Mouse (Mus musculus) embryonic facial prominence, embryonic 10.5 days (tissue): ENCODE results near the gene Kdm4a. TPM values are rescaled to one million over a fixed set of nuclear protein-coding genes. Genes with fewer than 3 reads are reported as not detected.

ENCODE experiments used
- DNase-seq: peaks from one replicate; pipeline ENCODE4 v3.0.0-alpha.2; 2017; ENCODE audit warnings: low spot score
- H3K27ac ChIP-seq: fragments of 300-500 bp; sonication (generic); replicated peaks from 2 replicates; pipeline ENCODE4 v1.5.1; 2016; ENCODE audit warnings: mild to moderate bottlenecking
- H3K27me3 ChIP-seq: fragments of 300-500 bp; sonication (generic); replicated peaks from 2 replicates; pipeline ENCODE4 v1.6.1; 2016; ENCODE audit warnings: low read depth, mild to moderate bottlenecking; ENCODE audit not compliant: poor library complexity, severe bottlenecking
- H3K36me3 ChIP-seq: fragments of 300-500 bp; sonication (generic); replicated peaks from 2 replicates; pipeline ENCODE4 v1.6.1; 2016; ENCODE audit warnings: mild to moderate bottlenecking, moderate library complexity
- H3K4me1 ChIP-seq: fragments of 300-500 bp; sonication (generic); 2 replicates; pipeline ENCODE4 v1.6.1; 2016
- H3K4me3 ChIP-seq: fragments of 300-500 bp; sonication (generic); 2 replicates; pipeline ENCODE4 v1.5.1; 2016; ENCODE audit warnings: mild to moderate bottlenecking, moderate library complexity
- H3K9me3 ChIP-seq: fragments of 300-500 bp; sonication (generic); 2 replicates; pipeline ENCODE4 v1.6.1; 2016; ENCODE audit warnings: mild to moderate bottlenecking
- WGBS: fragments of 180-500 bp; shearing (Covaris S2); methylation state at CpG from one replicate; pipeline ENCODE4 v1.1.7; 2016; 5-methylcytosine and 5-hydroxymethylcytosine counted together
- microRNA-seq: library from miRNA; unstranded; fragments of <30 nt; microRNA quantifications from one replicate; pipeline ENCODE4, GENCODE M21; 2017
- polyA plus RNA-seq: library from polyadenylated mRNA; unstranded; fragments of >200 nt; fragmentation: Nextera tagmentation; extraction: Ambion mirVana; gene quantifications from 2 replicates; pipeline ENCODE4 v1.2.1, GENCODE M21; 2016

Gene Kdm4a
- polyA plus RNA-seq, 1 experiment from 2014 or later, result 36.6 TPM

DNA sequence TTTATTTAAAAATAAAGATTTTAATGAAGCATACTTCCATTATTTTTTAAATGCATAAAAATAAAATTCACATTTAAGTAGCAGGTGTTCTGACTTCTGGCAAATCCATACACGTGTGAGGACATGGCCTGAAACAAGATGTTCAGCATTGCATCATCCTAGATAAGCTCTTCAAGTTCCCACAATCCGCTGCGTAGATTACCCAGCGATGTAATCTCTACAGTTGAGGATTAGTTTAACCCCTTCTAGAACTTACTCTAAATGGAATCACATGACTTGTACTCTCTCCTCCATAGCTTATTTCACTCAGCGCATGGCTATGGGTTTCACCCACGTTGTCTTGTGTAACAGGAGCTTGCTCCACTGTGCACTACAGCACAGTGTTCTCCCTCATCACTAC, 78.3 kb downstream of the Kdm4a start:
- no peak overlapping the region for H3K27ac ChIP-seq
- peaks cover 14% of the 10 kb centered on the region for H3K36me3 ChIP-seq
- DNase-seq, result no peak
- 91% methylated on average over 6 of the region's 6 CpGs for WGBS
- H3K27me3 ChIP-seq, result no peaks in the 10 kb centered on the region
- H3K4me1 ChIP-seq, result peaks cover 11% of the 10 kb centered on the region
- H3K9me3 ChIP-seq, result no peaks in the 10 kb centered on the region
- no peak overlapping the region for H3K4me3 ChIP-seq

DNA sequence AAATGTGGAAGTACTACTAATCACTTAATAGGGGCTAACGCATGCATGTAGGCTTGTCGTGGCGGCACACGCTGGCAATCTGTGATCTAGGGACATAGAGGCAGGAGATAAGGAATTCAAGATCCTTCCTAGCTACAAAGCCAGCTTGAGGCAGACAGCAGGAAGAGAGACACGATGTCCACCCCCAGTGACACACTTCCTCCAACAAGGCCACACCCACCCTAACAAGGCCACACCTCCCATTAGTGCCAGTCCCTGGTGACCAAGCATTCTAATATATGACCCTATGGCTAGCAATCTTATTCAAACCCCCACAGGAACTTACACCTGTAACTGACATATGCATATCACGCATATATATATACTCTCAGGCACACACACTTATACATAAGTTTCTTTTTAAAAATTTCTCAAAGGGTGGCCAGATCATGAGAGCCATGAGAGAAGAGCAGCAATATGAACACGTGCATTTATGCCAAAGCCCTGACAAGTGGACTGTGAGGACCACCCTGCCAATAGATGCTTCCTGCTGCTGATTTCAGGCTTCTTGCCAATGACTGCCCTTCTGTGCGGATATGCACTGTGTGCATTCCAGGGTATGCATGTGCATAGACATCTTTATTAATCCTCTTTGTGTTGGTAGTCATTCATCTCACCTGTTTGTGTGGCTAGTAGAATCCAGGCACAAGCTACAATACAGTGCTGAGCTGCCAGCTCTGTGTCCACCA, 80.0 kb downstream of the Kdm4a start:
- Histone ChIP-seq H3K9me3 (no peaks in the 10 kb centered on the region), H3K4me3 (no peak overlapping the region), H3K27ac (no peak overlapping the region), H3K27me3 (no peaks in the 10 kb centered on the region), H3K36me3 (peaks cover 11% of the 10 kb centered on the region), H3K4me1 (peaks cover 11% of the 10 kb centered on the region)
- DNase-seq, result no peak
- 89% methylated on average over 8 of the region's 8 CpGs for WGBS

DNA sequence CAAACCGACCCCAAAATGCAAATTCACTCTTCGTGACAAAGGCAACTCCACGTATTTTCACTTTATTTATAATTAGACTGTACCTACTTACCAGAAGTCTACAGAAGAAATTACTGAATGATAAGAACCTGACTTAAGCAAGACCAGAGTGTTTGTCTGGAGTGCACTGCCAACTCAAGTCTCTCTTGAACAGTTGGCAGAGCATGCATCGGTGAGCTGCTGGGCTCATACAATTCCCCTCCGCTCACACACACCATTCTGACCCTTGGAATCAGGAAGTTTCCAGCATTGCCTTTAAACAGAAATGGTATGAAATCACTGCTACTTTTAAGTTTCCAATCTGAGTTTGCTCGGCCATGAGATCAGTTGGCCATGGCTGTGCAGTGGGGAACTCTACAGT, 81.3 kb downstream of the Kdm4a start:
- no peak overlapping the region for H3K27ac ChIP-seq
- 94% methylated on average over 6 of the region's 6 CpGs for WGBS
- H3K4me1 ChIP-seq, result peaks cover 11% of the 10 kb centered on the region
- H3K4me3 ChIP-seq, result no peak overlapping the region
- DNase-seq, result no peak
- peaks cover 19% of the 10 kb centered on the region for H3K36me3 ChIP-seq
- H3K9me3 ChIP-seq, result no peaks in the 10 kb centered on the region
- H3K27me3 ChIP-seq, result no peaks in the 10 kb centered on the region

DNA sequence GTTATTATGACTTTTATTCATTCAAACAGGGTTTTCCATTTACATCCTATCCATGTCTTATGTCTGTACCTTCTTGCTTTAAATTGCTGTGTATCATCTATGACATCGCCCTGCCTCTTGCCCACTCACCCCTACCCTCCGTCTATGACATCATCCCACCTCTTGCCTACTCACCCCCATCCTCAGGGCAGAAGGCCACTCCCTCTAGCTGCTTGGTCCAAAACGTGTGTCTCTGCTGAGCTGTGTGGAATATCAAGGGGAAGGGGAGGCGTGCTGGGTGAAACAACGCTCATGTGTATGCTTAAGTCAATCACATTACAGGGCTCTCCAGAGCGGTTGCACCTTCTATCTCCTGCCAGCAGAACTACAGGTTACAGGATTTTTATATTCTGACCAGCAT, 83.8 kb downstream of the Kdm4a start:
- DNase-seq, result no peak
- H3K9me3 ChIP-seq, result no peaks in the 10 kb centered on the region
- no peak overlapping the region for H3K27ac ChIP-seq
- peaks cover 19% of the 10 kb centered on the region for H3K36me3 ChIP-seq
- no peak overlapping the region for H3K4me3 ChIP-seq
- peaks cover 11% of the 10 kb centered on the region for H3K4me1 ChIP-seq
- no peaks in the 10 kb centered on the region for H3K27me3 ChIP-seq
- 80% methylated on average over 6 of the region's 6 CpGs for WGBS

DNA sequence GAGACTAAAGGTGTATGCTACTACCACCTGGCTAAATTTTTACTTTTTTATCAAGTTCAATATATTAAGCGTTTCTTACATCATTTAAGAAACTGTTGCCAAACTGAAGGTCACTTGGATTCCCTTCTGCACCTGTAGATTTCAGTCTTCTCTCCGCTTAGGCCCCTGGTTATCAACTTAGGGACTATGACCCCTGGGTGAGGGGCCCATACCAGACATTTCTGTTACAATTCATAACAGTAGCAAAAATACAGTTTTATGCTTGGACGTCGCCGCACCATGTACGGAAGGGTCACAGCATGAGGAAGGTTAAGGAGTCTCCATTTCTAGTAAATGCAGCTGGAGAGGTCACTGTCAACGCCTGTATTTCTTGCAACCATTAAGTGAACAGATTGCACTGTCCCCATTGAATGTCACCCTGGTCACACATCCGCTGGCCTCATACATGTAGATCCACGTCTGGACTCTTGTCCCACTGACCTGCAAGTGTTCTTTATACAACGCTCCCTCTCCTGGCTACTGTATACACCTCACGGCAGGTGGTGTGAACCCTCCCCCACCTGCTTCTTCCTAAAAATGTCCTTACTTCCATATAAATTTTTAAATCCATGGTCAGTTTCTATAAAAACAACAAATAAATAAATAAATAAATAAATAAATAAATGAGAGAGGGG, 86.9 kb downstream of the Kdm4a start:
- H3K36me3 ChIP-seq, result peaks cover 10% of the 10 kb centered on the region
- no peak for DNase-seq
- H3K27me3 ChIP-seq, result no peaks in the 10 kb centered on the region
- 94% methylated on average over 11 of the region's 11 CpGs for WGBS
- no peak overlapping the region for H3K27ac ChIP-seq
- no peaks in the 10 kb centered on the region for H3K9me3 ChIP-seq
- H3K4me3 ChIP-seq, result no peak overlapping the region
- peaks cover 19% of the 10 kb centered on the region for H3K4me1 ChIP-seq

DNA sequence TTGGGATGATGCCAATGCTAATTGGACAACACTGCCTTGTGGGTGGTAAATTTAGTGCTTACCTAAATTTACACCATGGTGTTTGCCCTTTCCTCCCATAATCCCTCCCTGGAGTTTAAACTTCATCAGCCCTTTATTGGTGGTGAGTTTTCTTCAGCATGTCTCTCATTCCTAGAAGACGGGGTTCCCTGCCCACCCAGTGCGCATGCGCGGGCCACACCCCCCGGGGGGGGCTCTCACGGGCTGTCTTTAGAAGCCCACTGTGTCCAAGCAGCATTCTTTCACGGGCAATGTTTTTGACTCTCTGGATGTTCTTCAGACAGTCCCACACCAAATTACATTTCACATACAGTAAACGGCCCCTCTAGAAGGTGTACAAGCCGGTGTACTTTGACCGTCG, 89.4 kb downstream of the Kdm4a start:
- Histone ChIP-seq H3K36me3 (peaks cover 9% of the 10 kb centered on the region), H3K27ac (no peak overlapping the region), H3K9me3 (no peaks in the 10 kb centered on the region), H3K4me3 (no peak overlapping the region), H3K27me3 (no peaks in the 10 kb centered on the region), H3K4me1 (peaks cover 11% of the 10 kb centered on the region; the same call in 1 of the 2 replicates)
- no peak for DNase-seq
- 90% methylated on average over 11 of the region's 11 CpGs for WGBS

DNA sequence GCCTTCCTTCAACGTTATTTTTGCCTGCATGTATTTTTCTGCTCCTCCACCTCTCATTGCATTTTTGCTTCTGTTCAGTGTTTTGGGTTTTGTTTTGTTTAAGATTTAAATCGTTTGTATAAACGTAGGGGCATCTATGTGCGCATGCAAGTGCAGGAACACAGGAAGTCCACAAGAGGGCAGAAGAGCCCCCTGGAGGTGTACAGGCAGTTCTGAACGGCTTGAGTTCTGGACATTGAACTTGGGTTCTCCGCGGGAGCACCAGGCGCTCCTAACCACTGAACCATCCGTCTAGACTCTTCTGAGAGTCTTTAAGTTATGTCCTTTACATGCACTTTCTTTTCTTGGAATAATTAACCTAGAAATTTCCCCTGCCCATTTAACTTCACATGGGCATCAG, 89.9 kb downstream of the Kdm4a start:
- Histone ChIP-seq H3K4me3 (no peak overlapping the region), H3K36me3 (peaks cover 9% of the 10 kb centered on the region), H3K27me3 (no peaks in the 10 kb centered on the region), H3K4me1 (peaks cover 11% of the 10 kb centered on the region; the same call in 1 of the 2 replicates), H3K9me3 (no peaks in the 10 kb centered on the region), H3K27ac (no peak overlapping the region)
- 59% methylated on average over 9 of the region's 9 CpGs for WGBS
- peak; percentile 37 for DNase-seq

DNA sequence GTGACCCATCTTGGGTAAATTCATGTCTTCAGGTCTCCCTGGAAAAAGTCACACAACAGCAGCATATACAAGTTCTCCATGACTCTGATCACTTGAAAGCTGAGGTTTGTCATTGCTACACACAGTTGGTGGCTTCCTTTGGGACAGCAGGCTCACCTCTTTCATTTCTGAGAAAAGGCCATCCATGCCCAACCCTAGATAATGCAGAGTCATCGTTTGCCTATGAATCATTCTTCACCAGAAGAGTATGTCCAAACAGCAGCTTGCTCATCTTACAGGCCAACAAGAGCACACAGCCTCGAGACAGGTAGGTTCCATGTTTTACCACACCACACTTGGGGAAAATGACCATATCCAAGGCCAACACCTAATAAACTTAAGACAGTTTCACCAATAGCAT, 91.1 kb downstream of the Kdm4a start:
- Histone ChIP-seq H3K27me3 (no peaks in the 10 kb centered on the region), H3K36me3 (no peaks in the 10 kb centered on the region; the same call in 1 of the 2 replicates), H3K27ac (no peak overlapping the region), H3K4me3 (no peak overlapping the region), H3K9me3 (no peaks in the 10 kb centered on the region), H3K4me1 (peaks cover 11% of the 10 kb centered on the region; the same call in 1 of the 2 replicates)
- DNase-seq, result no peak
- WGBS, result 88% methylated on average over 2 of the region's 2 CpGs

Small RNAs within 50 kb of the gene (microRNA-seq; reads per million reads assigned to microRNA genes)
- gene Mir7226, result 4.3 reads per million, percentile 10 among the genes with 10 or more reads in this experiment

Other genes with a start within 250 kb of the Kdm4a start
- 7.1 and 7.4 TPM in 2 replicates for gene St3gal3, start 45.1 kb downstream of the Kdm4a start, polyA plus RNA-seq
- 88.2 and 95.5 TPM in 2 replicates for gene Ptprf, start 111.4 kb upstream of the Kdm4a start, polyA plus RNA-seq
- gene Szt2, start 229.2 kb upstream of the Kdm4a start, polyA plus RNA-seq, result 8.2 and 9.4 TPM in 2 replicates
- 152 and 155 TPM in 2 replicates for gene Med8, start 229.3 kb upstream of the Kdm4a start, polyA plus RNA-seq
- gene Elovl1, start 248.1 kb upstream of the Kdm4a start, polyA plus RNA-seq, result 46.9 and 49.9 TPM in 2 replicates